Mouse (Mus musculus) CH12.LX (cell line): ENCODE measurements at regions not wholly inside any gene's neighbourhood (a gene's known extent, or its start where the extent isn't known, plus 50 kb on each side); places are given as distances from the start of the nearest gene placed in this dataset.

Source experiments
- DNase-seq: peaks from one replicate; pipeline ENCODE4 v3.0.0-alpha.2; 2013; ENCODE audit errors: extremely low read depth
- H3K27ac ChIP-seq: 2 replicates; pipeline ENCODE4 v1.5.1; 2012; ENCODE audit warnings: low read depth, mild to moderate bottlenecking, control low read depth, moderate library complexity; ENCODE audit not compliant: insufficient read depth
- H3K27me3 ChIP-seq: replicated peaks from 2 replicates; pipeline ENCODE3; 2012; ENCODE audit warnings: inconsistent platforms
- H3K36me3 ChIP-seq, 2 experiments: replicated peaks in 1 of 2; 2 replicates each; pipeline versions ENCODE3 to v1.6.1; 2012; ENCODE audit warnings: inconsistent platforms in 1 of 2, low read length in 1 of 2, mild to moderate bottlenecking in 1 of 2, mixed read lengths in 1 of 2, moderate library complexity in 1 of 2; ENCODE audit not compliant: control insufficient read depth in 1 of 2, insufficient read depth in 1 of 2
- H3K4me1 ChIP-seq, 2 experiments: 2 replicates each; pipeline ENCODE4 v1.6.1; 2012; ENCODE audit warnings: inconsistent platforms in 1 of 2, moderate library complexity in 1 of 2; ENCODE audit not compliant: insufficient read depth in 2 of 2, control insufficient read depth in 1 of 2
- H3K4me2 ChIP-seq: 2 replicates; pipeline ENCODE4 v1.6.1; 2012; ENCODE audit warnings: low read depth, mild to moderate bottlenecking, control low read depth; ENCODE audit not compliant: poor library complexity, insufficient read depth, severe bottlenecking
- H3K4me3 ChIP-seq, 3 experiments: fragments of 150-350 bp in 1 of 3; sonication (generic) in 1 of 3; replicated peaks in 1 of 3; 2 replicates each; pipeline versions ENCODE3 to v1.5.1; 2011 to 2012; ENCODE audit warnings: low read depth in 2 of 3, low read length in 2 of 3, mild to moderate bottlenecking in 2 of 3, moderate library complexity in 2 of 3, control low read depth in 1 of 3, improper control_type of control experiment in 1 of 3, inconsistent platforms in 1 of 3, mixed read lengths in 1 of 3; ENCODE audit not compliant: poor library complexity in 1 of 3
- H3K79me2 ChIP-seq: replicated peaks from 2 replicates; pipeline ENCODE4 v1.6.1; 2012; ENCODE audit warnings: mild to moderate bottlenecking, moderate library complexity; ENCODE audit not compliant: control insufficient read depth, poor library complexity, insufficient read depth, severe bottlenecking; ENCODE audit errors: extremely low read depth
- H3K9ac ChIP-seq: 2 replicates; pipeline ENCODE4 v1.6.1; 2012; ENCODE audit warnings: low read depth, mild to moderate bottlenecking, control low read depth, moderate library complexity; ENCODE audit not compliant: insufficient read depth
- H3K9me3 ChIP-seq: replicated peaks from 2 replicates; pipeline ENCODE3; 2012; ENCODE audit warnings: low read length, inconsistent platforms, mixed read lengths
- CHD2 ChIP-seq: IDR thresholded peaks from 2 replicates; pipeline ENCODE4 v1.6.1; 2011; ENCODE audit warnings: low read length, improper control_type of control experiment
- ELF1 ChIP-seq: IDR thresholded peaks from 2 replicates; pipeline ENCODE4 v1.6.1; 2014; ENCODE audit warnings: low read depth, mild to moderate bottlenecking, inconsistent platforms, low read length, improper control_type of control experiment
- EP300 ChIP-seq: IDR thresholded peaks from 2 replicates; pipeline ENCODE4 v1.6.1; 2011; ENCODE audit warnings: low read length, improper control_type of control experiment
- ETS1 ChIP-seq: conservative IDR thresholded peaks from 2 replicates; pipeline ENCODE4 v1.6.1; 2012; ENCODE audit warnings: low read depth, mild to moderate bottlenecking, inconsistent platforms, low read length, improper control_type of control experiment, moderate library complexity
- HCFC1 ChIP-seq: IDR thresholded peaks from 2 replicates; pipeline ENCODE4 v1.6.1; 2012; ENCODE audit warnings: low read depth, mild to moderate bottlenecking, inconsistent platforms, low read length, improper control_type of control experiment
- JUN ChIP-seq: IDR thresholded peaks from 2 replicates; pipeline ENCODE4 v1.6.1; 2011; ENCODE audit warnings: low read depth, mild to moderate bottlenecking, low read length, improper control_type of control experiment, moderate library complexity; ENCODE audit not compliant: insufficient read depth
- JUND ChIP-seq: conservative IDR thresholded peaks from 2 replicates; pipeline ENCODE4 v1.6.1; 2011; ENCODE audit warnings: low read depth, low read length, improper control_type of control experiment
- MAZ ChIP-seq: IDR thresholded peaks from 2 replicates; pipeline ENCODE4 v1.6.1; 2012; ENCODE audit warnings: low read depth, mild to moderate bottlenecking, inconsistent platforms, low read length, improper control_type of control experiment, moderate library complexity
- MEF2A ChIP-seq: IDR thresholded peaks from 2 replicates; pipeline ENCODE4 v1.6.1; 2014; ENCODE audit warnings: low read depth, mild to moderate bottlenecking, inconsistent platforms, low read length, improper control_type of control experiment, borderline replicate concordance
- MXI1 ChIP-seq: IDR thresholded peaks from 2 replicates; pipeline ENCODE4 v1.6.1; 2011; ENCODE audit warnings: mild to moderate bottlenecking, low read depth, low read length, improper control_type of control experiment
- POLR2AphosphoS2 ChIP-seq: IDR thresholded peaks from 2 replicates; pipeline ENCODE4 v1.6.1; 2011; ENCODE audit warnings: low read depth, low read length, improper control_type of control experiment
- RCOR1 ChIP-seq: conservative IDR thresholded peaks from 2 replicates; pipeline ENCODE4 v1.6.1; 2012; ENCODE audit warnings: low read depth, mild to moderate bottlenecking, inconsistent platforms, low read length, improper control_type of control experiment
- SIN3A ChIP-seq: IDR thresholded peaks from 2 replicates; pipeline ENCODE4 v1.6.1; 2012; ENCODE audit warnings: low read length, improper control_type of control experiment, inconsistent platforms
- SMC3 ChIP-seq: IDR thresholded peaks from 2 replicates; pipeline ENCODE4 v1.6.1; 2011; ENCODE audit warnings: low read depth, low read length, improper control_type of control experiment
- TBP ChIP-seq: conservative IDR thresholded peaks from 2 replicates; pipeline ENCODE4 v1.6.1; 2011; ENCODE audit warnings: low read depth, low read length, improper control_type of control experiment
- USF1 ChIP-seq: IDR thresholded peaks from 2 replicates; pipeline ENCODE4 v1.6.1; 2014; ENCODE audit warnings: low read depth, mild to moderate bottlenecking, inconsistent platforms, low read length, improper control_type of control experiment
- ZKSCAN1 ChIP-seq: IDR thresholded peaks from 2 replicates; pipeline ENCODE4 v1.6.1; 2012; ENCODE audit warnings: low read depth, inconsistent platforms, low read length, improper control_type of control experiment, borderline replicate concordance
- ZMIZ1 ChIP-seq: IDR thresholded peaks from 2 replicates; pipeline ENCODE4 v1.6.1; 2012; ENCODE audit warnings: low read depth, mild to moderate bottlenecking, inconsistent platforms, low read length, improper control_type of control experiment
- ZNF384 ChIP-seq: IDR thresholded peaks from 2 replicates; pipeline ENCODE4 v1.6.1; 2012; ENCODE audit warnings: low read depth, low read length, improper control_type of control experiment, inconsistent platforms
- dilution Hi-C: fragments of 300-500 bp; cut with MboI; formaldehyde crosslinking; loops from 2 replicates; pipeline ENCODE4 v1.14.3; 2020; ENCODE audit warnings: low sequenced_read_pairs; ENCODE audit not compliant: extremely low pct_unique_long_range_greater_than_20kb, extremely low pct_ligation_motif_present
- in situ Hi-C: fragments of 300-500 bp; cut with MboI; formaldehyde crosslinking; loops from 3 replicates; pipeline ENCODE4 v1.14.3; 2019; ENCODE audit warnings: low sequenced_read_pairs, low pct_ligation_motif_present, low pct_unique_long_range_greater_than_20kb, mixed read lengths

DNA sequence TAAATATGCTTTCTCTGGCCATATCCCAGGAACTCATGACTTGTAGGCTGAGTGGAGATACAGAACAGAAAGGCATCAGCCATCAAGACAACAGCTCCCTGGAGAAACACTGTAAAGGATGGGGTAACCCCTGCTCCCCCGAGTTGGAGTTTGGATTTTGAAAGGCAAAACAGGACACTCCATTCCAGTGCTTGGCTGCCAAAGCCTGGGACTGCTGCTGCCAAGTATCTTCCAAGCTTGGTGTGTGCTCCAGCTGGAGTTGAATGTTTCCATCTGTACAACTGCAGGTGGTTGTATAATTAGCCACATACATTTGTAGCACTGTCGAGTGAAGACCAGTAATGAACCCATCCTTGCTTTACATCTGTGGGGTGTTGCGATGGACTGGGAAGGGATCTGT is 62.1 kb downstream of the 4933412E24Rik start:
- dilution Hi-C loops = no loop called here
- no peak for TF ChIP-seq ZKSCAN1
- no peak for TF ChIP-seq MAZ
- no peak for TF ChIP-seq POLR2AphosphoS2
- TF ChIP-seq ELF1 = no peak
- no peak for TF ChIP-seq EP300
- TF ChIP-seq MEF2A = no peak
- TF ChIP-seq CHD2 = no peak
- in situ Hi-C loops = no loop called here

DNA sequence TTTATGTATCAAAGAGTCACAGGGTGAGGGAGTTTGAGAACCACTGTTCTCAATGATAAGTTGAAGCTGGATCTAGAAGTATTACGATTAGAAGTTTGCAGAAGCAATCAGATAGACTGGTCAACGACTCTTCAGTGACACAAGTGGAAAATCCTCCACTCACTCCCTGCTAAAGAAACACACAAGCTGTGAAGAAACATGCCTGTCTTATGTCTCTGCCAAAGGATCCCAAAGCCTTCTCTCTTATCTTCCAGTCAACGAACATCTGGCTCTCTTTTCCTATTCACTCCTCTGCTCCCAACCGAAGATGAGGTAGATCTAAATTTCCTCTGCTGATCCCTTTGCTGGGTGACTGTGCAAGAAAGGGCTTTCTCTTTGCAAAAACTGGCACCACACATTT is 62.6 kb downstream of the 4933412E24Rik start:
- no peak overlapping the region for H3K4me3 ChIP-seq
- H3K9ac ChIP-seq = no peak overlapping the region
- dilution Hi-C loops (no loop called here), in situ Hi-C loops (no loop called here)
- H3K4me1 ChIP-seq = peaks cover 0 to 15% of the 10 kb centered on the region in 2 experiments; a peak in 2 of 4 replicates
- H3K27ac ChIP-seq = no peak overlapping the region
- no peak overlapping the region for H3K4me2 ChIP-seq
- no peaks in the 10 kb centered on the region for H3K36me3 ChIP-seq
- no peaks in the 10 kb centered on the region for H3K79me2 ChIP-seq
- H3K9me3 ChIP-seq = peaks cover 3% of the 10 kb centered on the region
- H3K27me3 ChIP-seq = no peaks in the 10 kb centered on the region
- no peak for TF ChIP-seq JUN
- no peak for TF ChIP-seq MXI1
- no peak for TF ChIP-seq POLR2AphosphoS2
- TF ChIP-seq JUND = no peak
- no peak for TF ChIP-seq SMC3
- no peak for TF ChIP-seq HCFC1
- TF ChIP-seq ZKSCAN1 = no peak
- no peak for TF ChIP-seq SIN3A
- TF ChIP-seq TBP = no peak
- TF ChIP-seq ETS1 = no peak
- TF ChIP-seq ZMIZ1 = no peak
- no peak for TF ChIP-seq RCOR1
- TF ChIP-seq ZNF384 = no peak
- no peak for TF ChIP-seq USF1
- DNase-seq = no peak

More for the DNA sequence above, 62.1 kb downstream of the 4933412E24Rik start:
- Histone ChIP-seq H3K36me3 (no peaks in the 10 kb centered on the region), H3K4me1 (peaks cover 0 to 15% of the 10 kb centered on the region in 2 experiments; a peak in 2 of 4 replicates), H3K27ac (no peak overlapping the region), H3K4me2 (no peak overlapping the region), H3K27me3 (no peaks in the 10 kb centered on the region), H3K79me2 (no peaks in the 10 kb centered on the region), H3K4me3 (no peak overlapping the region), H3K9me3 (peaks cover 3% of the 10 kb centered on the region), H3K9ac (no peak overlapping the region)
- DNase-seq = no peak
